Mouse (Mus musculus): ENCODE data around the gene Mrps5.

- TF ChIP-seq CTCF (IDR thresholded peaks at IDR 0.05): no peak
- no peak for TF ChIP-seq EP300 (IDR thresholded peaks at IDR 0.05)
Observed at GRCm38 (mm10) chr2:127648145-127648544, 61.1 kb downstream of the Mrps5 start.
